Mouse (Mus musculus) liver, embryonic 13.5 days (tissue): ENCODE measurements around the gene Atp2c2. TPM values are rescaled to one million over a fixed set of nuclear protein-coding genes. Genes with fewer than 3 reads are reported as not detected.

Source experiments
- ATAC-seq: fragments of 200-750 bp; cut with Nextera tagmentation; 2 replicates; pipeline ENCODE4 v1.8.0; 2017; ENCODE audit warnings: low read depth, mild to moderate bottlenecking, moderate number of reproducible peaks, moderate library complexity
- DNase-seq: peaks from one replicate; pipeline ENCODE4 v3.0.0; 2022
- H3K27ac ChIP-seq: fragments of 300-500 bp; sonication (generic); 2 replicates; pipeline ENCODE4 v1.5.1; 2015; ENCODE audit warnings: moderate library complexity, mild to moderate bottlenecking, inconsistent platforms
- H3K27me3 ChIP-seq: fragments of 300-500 bp; sonication (generic); 2 replicates; pipeline ENCODE4 v1.6.1; 2015; ENCODE audit warnings: mild to moderate bottlenecking, inconsistent platforms
- H3K36me3 ChIP-seq: fragments of 300-500 bp; sonication (generic); 2 replicates; pipeline ENCODE4 v1.6.1; 2015; ENCODE audit warnings: mild to moderate bottlenecking, inconsistent platforms
- H3K4me1 ChIP-seq: fragments of 300-500 bp; sonication (generic); replicated peaks from 2 replicates; pipeline ENCODE4 v1.6.1; 2015; ENCODE audit warnings: inconsistent platforms
- H3K4me2 ChIP-seq: fragments of 300-500 bp; sonication (generic); 2 replicates; pipeline ENCODE4 v1.6.1; 2015; ENCODE audit warnings: inconsistent platforms, mild to moderate bottlenecking, moderate library complexity
- H3K4me3 ChIP-seq: fragments of 300-500 bp; sonication (generic); replicated peaks from 2 replicates; pipeline ENCODE4 v1.5.1; 2015; ENCODE audit warnings: mild to moderate bottlenecking, inconsistent platforms
- H3K9ac ChIP-seq: fragments of 300-500 bp; sonication (generic); 2 replicates; pipeline ENCODE4 v1.6.1; 2015; ENCODE audit warnings: mild to moderate bottlenecking, inconsistent platforms
- H3K9me3 ChIP-seq: fragments of 300-500 bp; sonication (generic); replicated peaks from 2 replicates; pipeline ENCODE4 v1.6.1; 2016; ENCODE audit warnings: inconsistent platforms
- WGBS: fragments of 180-500 bp; shearing (Covaris S2); methylation state at CpG from one replicate; pipeline ENCODE4 v1.1.7; 2015; ENCODE audit not compliant: insufficient replicate concordance; 5-methylcytosine and 5-hydroxymethylcytosine counted together
- polyA plus RNA-seq: library from polyadenylated mRNA; unstranded; fragments of >200 nt; fragmentation: Nextera tagmentation; extraction: Ambion mirVana; gene quantifications from 2 replicates; pipeline ENCODE4 v1.2.1, GENCODE M21; 2015

Atp2c2 gene
- polyA plus RNA-seq, 1 experiment from 2014 or later: 0.07 TPM

DNA sequence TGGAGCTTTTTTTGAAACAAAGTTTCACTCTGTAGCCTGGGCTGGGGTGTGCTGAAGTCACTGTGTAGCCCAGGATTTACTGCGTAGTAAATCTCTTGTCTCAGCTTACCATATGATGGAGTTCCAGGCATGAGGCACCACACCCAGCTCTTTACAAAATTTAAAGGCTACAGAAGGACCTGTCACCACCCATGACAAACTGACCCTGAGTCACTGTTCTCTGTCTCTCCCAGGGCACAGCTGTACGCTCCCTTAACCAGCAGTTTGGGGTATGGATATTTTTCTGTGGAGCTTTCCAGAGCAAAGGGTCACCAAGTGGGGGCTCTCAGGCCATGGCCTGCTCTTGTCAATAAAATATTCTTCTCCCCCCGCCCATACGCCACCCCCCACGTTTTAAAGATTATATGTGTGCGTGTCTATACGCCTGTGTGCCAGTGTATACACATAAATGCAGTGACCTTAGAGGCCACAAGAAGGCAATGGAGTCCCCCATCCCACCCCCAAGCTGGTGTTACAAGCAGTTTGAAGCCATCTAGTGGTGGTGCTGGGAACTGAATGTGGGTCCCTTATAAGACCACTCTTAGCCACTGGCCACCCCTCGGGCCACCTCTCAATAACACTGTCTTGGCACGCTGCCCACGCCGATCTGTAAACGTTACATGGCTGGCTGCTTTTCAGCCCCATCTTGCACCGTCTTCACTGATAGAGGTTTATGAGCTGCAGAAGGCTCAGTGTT lies 43.6 kb downstream of the Atp2c2 start:
- no peak overlapping the region for H3K27ac ChIP-seq
- H3K4me2 ChIP-seq: no peak overlapping the region
- H3K9ac ChIP-seq: no peak overlapping the region
- 46% methylated on average over 13 of the region's 13 CpGs for WGBS
- H3K36me3 ChIP-seq: no peaks in the 10 kb centered on the region
- no peaks in the 10 kb centered on the region for H3K9me3 ChIP-seq
- no peak overlapping the region for H3K4me3 ChIP-seq
- DNase-seq (no peak), ATAC-seq (no peak)
- no peaks in the 10 kb centered on the region for H3K27me3 ChIP-seq
- H3K4me1 ChIP-seq: peaks cover 10% of the 10 kb centered on the region

DNA sequence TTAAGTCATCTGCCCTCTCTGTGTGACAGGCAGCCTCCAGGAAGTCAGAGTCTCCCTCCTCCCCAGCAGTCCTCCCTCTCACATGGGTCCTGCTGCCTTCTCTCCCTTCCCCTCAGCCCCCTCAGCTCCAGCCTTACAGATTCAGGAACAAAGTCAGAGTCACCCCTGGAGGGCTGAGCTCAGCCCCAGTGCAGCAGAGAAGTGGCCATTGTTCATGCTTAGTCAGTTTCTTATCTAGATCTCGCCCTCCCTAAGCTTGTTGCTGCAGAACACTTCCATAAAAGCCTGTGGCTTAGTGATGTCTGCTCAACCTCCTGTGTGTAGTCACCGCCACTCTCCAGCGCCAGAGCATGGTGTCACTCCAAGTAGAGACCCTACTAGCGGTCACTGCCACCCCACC lies 44.8 kb downstream of the Atp2c2 start:
- ATAC-seq (no peak), DNase-seq (no peak)
- no peak overlapping the region for H3K27ac ChIP-seq
- no peaks in the 10 kb centered on the region for H3K4me1 ChIP-seq
- H3K27me3 ChIP-seq: no peaks in the 10 kb centered on the region
- WGBS: 53% methylated on average over 4 of the region's 4 CpGs
- H3K4me2 ChIP-seq: no peak overlapping the region
- H3K36me3 ChIP-seq: no peaks in the 10 kb centered on the region
- no peak overlapping the region for H3K4me3 ChIP-seq
- H3K9me3 ChIP-seq: no peaks in the 10 kb centered on the region
- H3K9ac ChIP-seq: no peak overlapping the region

DNA sequence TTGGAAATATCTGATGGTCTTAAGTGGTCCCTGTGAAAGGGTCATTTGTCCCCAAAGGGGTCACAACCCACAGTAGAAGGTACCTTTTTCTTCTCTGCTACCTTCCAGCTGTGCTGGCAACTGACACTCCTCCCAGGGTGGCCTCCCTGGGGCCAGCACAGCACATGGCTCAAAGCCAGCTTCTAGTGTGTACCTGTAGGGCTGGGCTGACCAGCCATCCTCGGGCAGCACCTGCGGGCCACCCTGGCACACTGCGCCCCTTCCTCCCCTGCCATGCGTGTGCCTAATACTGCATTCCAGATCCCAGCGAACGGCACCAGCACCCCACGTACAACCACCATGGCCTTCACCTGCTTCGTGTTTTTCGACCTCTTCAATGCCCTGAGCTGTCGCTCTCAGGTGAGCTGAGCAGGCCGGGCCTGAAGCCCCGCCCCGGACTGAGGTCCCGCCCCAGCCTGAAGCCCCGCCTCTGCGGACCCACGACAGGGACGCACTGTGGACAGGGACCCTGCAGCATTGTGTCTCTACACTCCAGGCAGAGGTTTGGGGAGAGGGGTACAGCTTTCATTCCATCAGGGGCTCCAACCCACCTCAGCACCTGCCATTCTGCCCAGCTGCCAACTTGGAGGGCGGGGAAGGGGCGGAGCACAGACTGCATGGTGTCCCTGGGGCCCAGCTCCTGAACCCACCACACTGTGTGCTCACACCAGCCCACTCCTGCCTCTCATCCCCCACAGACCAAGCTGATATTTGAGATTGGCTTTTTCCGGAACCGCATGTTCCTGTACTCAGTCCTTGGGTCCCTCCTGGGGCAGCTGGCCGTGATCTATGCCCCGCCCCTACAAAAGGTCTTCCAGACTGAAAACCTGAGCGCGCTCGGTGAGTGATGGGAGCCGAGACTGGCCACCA lies 55.7 kb downstream of the Atp2c2 start:
- Histone ChIP-seq H3K9me3 (no peaks in the 10 kb centered on the region), H3K9ac (no peak overlapping the region), H3K4me3 (peak overlapping the region; percentile 45), H3K4me2 (peak overlapping the region; percentile 61), H3K4me1 (peaks cover 18% of the 10 kb centered on the region), H3K36me3 (no peaks in the 10 kb centered on the region), H3K27me3 (no peaks in the 10 kb centered on the region), H3K27ac (no peak overlapping the region)
- DNase-seq (no peak), ATAC-seq (peak; percentile 42; the same call in 1 of the 2 replicates)
- 17% methylated on average over 28 of the region's 28 CpGs for WGBS

DNA sequence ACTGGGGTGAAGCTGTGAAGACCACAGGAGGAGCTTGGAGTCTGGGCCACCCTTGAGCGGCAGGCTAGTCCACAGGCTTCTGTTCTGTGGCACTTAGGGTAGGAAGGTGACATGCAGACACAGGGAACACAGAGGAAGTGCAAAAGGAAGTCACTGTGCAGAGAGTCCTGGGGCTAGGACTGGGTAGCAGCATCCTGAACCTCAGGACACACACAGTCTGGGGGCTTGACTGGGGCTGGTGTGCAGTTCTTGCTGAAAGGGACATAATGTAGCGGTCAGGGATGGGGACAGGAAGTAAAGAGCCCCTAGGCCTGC lies 56.3 kb downstream of the Atp2c2 start:
- Histone ChIP-seq H3K9ac (no peak overlapping the region), H3K4me2 (peak overlapping the region; percentile 61), H3K4me3 (peak overlapping the region; percentile 45), H3K27ac (no peak overlapping the region), H3K9me3 (no peaks in the 10 kb centered on the region), H3K27me3 (no peaks in the 10 kb centered on the region), H3K4me1 (peaks cover 18% of the 10 kb centered on the region), H3K36me3 (no peaks in the 10 kb centered on the region)
- 54% methylated on average over 2 of the region's 2 CpGs for WGBS
- ATAC-seq (no peak), DNase-seq (no peak)

DNA sequence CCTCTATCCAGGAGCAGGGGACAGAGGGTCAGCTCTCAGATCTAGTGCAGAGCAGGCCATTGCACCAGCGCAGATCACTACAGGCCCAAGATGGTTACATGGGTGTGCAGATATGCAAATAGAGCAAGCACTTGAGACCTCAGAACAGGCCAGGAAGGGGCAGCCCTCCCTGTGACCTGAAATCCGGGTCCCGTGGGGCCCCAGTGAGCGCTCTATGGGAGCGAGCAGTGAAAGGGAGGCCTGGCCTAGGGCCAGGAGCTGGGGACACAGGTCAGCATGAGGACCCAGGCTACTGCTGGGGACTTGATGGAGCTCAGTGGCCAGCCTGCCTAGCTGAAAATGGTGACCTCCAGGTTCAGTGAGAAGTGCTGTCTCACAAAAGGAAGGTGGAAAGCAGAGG lies 56.7 kb downstream of the Atp2c2 start:
- Histone ChIP-seq H3K27me3 (no peaks in the 10 kb centered on the region), H3K36me3 (no peaks in the 10 kb centered on the region), H3K9ac (no peak overlapping the region), H3K4me3 (no peak overlapping the region), H3K27ac (no peak overlapping the region), H3K4me2 (no peak overlapping the region), H3K4me1 (peaks cover 18% of the 10 kb centered on the region), H3K9me3 (no peaks in the 10 kb centered on the region)
- DNase-seq (no peak), ATAC-seq (no peak)
- 44% methylated on average over 5 of the region's 5 CpGs for whole genome bisulfite sequencing

DNA sequence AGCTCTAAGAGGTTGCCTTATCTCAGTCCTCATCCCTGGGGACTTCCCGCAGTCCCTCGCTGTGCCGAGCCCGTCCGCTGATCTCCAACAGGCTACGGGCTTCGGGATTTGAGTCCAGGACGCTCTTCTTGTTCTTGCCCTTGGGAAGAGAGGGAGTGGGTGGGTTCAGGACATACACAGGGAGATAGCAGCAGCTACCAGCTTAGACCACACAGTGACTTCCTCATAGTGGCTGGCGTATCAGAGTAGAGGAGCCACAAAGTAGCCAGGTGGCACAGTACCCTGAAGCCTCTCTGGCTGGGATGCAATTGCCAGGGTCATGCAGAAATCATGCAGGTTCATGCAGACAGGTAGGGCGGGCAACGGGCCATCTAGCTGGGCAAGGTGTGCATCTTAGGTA lies 61.9 kb downstream of the Atp2c2 start:
- H3K27ac ChIP-seq: no peak overlapping the region
- no peak overlapping the region for H3K4me2 ChIP-seq
- no peak overlapping the region for H3K4me3 ChIP-seq
- WGBS: 81% methylated on average over 11 of the region's 11 CpGs
- 0 out of 2 replicates have a peak, but pooled peaks cover under 1% of the 10 kb centered on the region for H3K36me3 ChIP-seq
- H3K9me3 ChIP-seq: no peaks in the 10 kb centered on the region
- DNase-seq: no peak
- no peak overlapping the region for H3K9ac ChIP-seq
- ATAC-seq: no peak
- peaks cover 37% of the 10 kb centered on the region for H3K4me1 ChIP-seq
- no peaks in the 10 kb centered on the region for H3K27me3 ChIP-seq

DNA sequence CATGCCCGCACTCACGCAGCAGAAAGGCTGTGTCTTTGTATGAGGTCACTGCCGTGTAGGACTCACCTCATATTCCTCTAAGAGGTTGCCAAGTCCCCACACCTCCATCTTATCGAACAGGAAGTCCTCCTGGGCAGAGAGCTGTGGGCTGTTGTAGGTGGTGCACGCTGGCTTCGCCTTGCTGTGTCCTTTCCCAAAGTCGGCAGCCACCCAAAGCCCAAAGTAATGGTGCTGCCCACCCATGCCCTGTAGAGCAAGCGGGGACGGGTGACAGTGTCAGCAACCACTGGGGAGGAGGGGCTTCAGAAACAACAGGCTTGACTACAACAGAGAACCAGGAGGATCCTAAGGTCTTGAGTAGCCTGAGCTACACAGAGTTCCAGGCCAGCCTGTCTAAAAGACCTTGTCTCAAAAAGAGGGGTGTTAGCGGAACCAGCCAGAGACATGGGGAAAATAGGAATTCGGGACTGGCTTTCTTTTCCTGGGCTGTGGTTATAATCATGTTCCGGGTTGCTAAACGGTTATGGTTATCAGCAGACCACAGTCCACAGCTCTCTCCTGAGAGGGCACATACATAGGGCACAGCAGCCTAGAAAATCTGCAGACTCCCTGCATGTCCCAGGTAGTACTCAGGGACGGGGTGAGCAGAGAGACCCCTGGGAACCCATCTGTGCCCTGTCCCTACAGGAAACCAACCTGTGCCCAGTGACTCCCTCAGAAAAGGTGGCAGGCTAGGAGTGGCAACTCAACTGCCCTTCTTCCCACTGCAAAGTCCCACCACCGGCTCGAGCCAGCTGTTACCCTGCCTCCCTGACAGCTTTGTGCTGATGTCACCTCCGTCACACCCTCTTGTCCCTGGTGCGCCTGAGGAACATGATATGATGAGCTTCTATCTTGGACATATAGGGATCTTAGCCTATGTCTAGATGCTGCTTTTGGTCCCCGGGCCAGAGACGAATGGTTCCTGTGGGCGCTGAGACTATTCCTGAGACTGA lies 62.7 kb downstream of the Atp2c2 start:
- peak; percentile 70 for ATAC-seq
- H3K4me2 ChIP-seq: peak overlapping the region; percentile 30; the same call in 1 of the 2 replicates
- 43% methylated on average over 21 of the region's 21 CpGs for WGBS

DNA sequence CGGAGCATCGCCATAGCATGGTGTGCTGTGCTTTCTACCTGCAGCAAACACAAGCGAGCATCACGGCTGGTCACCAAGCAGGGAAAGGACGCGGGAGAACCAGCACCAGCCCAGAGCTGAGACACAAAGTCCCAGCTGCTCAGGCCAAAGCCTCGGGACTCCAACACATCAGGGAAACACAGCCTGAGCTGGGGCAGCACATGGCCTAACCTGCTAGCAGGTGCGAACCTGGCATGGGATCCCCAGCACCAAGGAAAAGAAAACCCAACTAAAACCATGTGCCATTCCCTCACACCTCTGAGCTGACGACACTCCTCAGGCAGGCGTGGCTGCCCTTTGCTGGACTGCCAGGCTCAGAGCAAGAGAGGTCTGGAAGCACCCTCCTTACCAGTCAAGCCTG lies 65.5 kb downstream of the Atp2c2 start:
- DNase-seq: no peak
- no peak overlapping the region for H3K4me3 ChIP-seq
- ATAC-seq: peak; percentile 13; the same call in 1 of the 2 replicates
- H3K27me3 ChIP-seq: no peaks in the 10 kb centered on the region
- no peak overlapping the region for H3K27ac ChIP-seq
- H3K9ac ChIP-seq: no peak overlapping the region
- WGBS: 77% methylated on average over 10 of the region's 10 CpGs
- peaks cover 13% of the 10 kb centered on the region; the same call in 1 of the 2 replicates for H3K36me3 ChIP-seq
- peak overlapping the region; percentile 52 for H3K4me2 ChIP-seq
- peaks cover 34% of the 10 kb centered on the region for H3K4me1 ChIP-seq
- H3K9me3 ChIP-seq: no peaks in the 10 kb centered on the region

More for the DNA sequence above, 62.7 kb downstream of the Atp2c2 start:
- Histone ChIP-seq H3K36me3 (peaks cover 7% of the 10 kb centered on the region; the same call in 1 of the 2 replicates), H3K27ac (no peak overlapping the region), H3K4me3 (no peak overlapping the region), H3K9me3 (no peaks in the 10 kb centered on the region), H3K27me3 (no peaks in the 10 kb centered on the region), H3K4me1 (peaks cover 34% of the 10 kb centered on the region), H3K9ac (no peak overlapping the region)
- no peak for DNase-seq

DNA sequence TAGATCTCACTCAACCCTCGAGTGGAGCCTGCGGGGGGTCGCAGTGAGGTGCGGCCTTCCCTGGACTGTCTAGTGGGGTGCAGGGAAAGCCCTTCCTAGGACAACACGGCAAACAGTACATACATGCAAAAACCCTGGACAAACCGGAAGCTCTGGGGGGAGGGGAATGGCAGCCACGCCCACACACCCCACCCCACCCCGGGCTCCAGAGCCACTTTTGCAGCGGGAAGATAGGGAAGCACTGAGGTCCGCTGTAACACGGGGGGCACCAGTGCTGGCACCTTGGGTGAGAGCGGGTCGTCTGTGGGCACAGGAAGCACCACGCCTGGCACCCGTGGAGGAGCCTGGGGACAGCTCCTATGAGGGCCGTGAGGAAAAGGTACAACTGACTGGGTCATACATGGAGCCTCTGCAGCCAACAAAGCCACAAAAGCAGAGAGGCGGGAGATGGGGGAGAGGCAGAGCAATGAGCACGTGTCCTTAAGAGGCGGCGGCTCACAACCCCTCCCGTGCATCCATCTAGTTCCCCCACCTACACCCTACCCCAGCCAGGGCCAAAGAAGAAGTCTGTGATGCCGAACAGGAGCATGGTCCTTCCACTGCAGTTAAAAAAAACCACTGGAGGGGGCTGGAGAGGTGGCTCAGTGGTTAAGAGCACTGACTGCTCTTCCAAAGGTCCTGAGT lies 66.1 kb downstream of the Atp2c2 start:
- Histone ChIP-seq H3K4me3 (no peak overlapping the region), H3K27ac (no peak overlapping the region), H3K27me3 (no peaks in the 10 kb centered on the region), H3K9ac (no peak overlapping the region), H3K4me2 (peak overlapping the region; percentile 52), H3K9me3 (no peaks in the 10 kb centered on the region), H3K4me1 (peaks cover 34% of the 10 kb centered on the region), H3K36me3 (peaks cover 13% of the 10 kb centered on the region; the same call in 1 of the 2 replicates)
- DNase-seq (no peak), ATAC-seq (peak; percentile 69)
- 43% methylated on average over 22 of the region's 22 CpGs for WGBS

DNA sequence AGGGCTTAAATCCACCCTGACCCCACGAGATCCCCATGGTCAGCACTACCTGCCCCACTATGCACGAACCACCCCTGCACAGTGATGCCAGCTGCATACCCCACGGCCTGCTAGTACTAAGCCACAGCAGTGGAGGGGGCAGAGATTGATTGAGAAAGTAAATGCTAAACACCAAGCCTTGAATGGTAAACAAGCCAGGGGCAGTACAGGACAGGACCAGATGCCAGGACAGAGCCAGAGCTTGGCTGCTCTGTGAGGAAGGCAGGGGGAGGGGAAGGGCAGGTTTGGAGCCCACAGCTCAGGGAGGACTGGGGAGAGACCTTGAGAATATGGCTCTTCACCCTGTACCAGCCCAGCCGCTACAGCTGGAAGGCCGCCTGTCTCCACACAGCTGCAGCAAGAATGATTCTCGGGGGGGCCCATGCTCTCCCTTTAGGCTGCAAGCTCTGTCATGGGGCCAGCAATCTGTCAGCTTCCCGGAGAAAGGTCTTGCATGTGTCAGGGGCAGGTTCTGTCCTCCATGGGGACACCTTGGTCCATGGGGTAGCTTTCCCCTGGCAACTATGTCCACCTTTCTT lies 76.9 kb downstream of the Atp2c2 start:
- Histone ChIP-seq H3K4me2 (peak overlapping the region; percentile 81; the same call in 1 of the 2 replicates), H3K9ac (no peak overlapping the region), H3K36me3 (0 out of 2 replicates have a peak, but pooled peaks cover 4% of the 10 kb centered on the region), H3K27me3 (no peaks in the 10 kb centered on the region), H3K4me1 (peaks cover 21% of the 10 kb centered on the region), H3K4me3 (no peak overlapping the region), H3K9me3 (no peaks in the 10 kb centered on the region), H3K27ac (no peak overlapping the region)
- no peak for DNase-seq
- WGBS: 82% methylated on average over 7 of the region's 7 CpGs
- no peak for ATAC-seq
